Mouse (Mus musculus): ENCODE results near the gene Rhno1. TPM values are rescaled to one million over a fixed set of nuclear protein-coding genes. Genes with fewer than 3 reads are reported as not detected.

Gene Rhno1
- polyA plus RNA-seq, 1 experiment from 2014 or later = 101 TPM

GRCm38 (mm10) chr6:128318317-128318716, 44.4 kb downstream of the Rhno1 start:
- Histone ChIP-seq H3K9me3 (ENCODE audit: control insufficient read depth, low read length) (no peaks in the 10 kb centered on the region), H3K27me3 (ENCODE audit: control insufficient read depth, insufficient read depth, low read length) (no peaks in the 10 kb centered on the region), H3K4me3 (replicated peaks; ENCODE audit: low read depth, low read length) (no peak overlapping the region), H3K4me2 (ENCODE audit: low read length) (no peak overlapping the region), H3K36me3 (ENCODE audit: control insufficient read depth, insufficient read depth, low read length) (peaks cover 24% of the 10 kb centered on the region), H3K9ac (replicated peaks; ENCODE audit: low read length) (no peak overlapping the region), H3K27ac (replicated peaks; ENCODE audit: low read depth, low read length) (no peak overlapping the region), H3K4me1 (ENCODE audit: control insufficient read depth, insufficient read depth, low read length) (no peaks in the 10 kb centered on the region)
- ATAC-seq (ENCODE audit: low FRiP score, low TSS enrichment) (no peak; the same call in 1 of the 2 replicates), DNase-seq (peak; percentile 89)
- 11% methylated on average over 4 of the region's 4 CpGs for WGBS

- Histone ChIP-seq H3K27ac (replicated peaks; ENCODE audit: low read depth, low read length) (no peak overlapping the region), H3K36me3 (ENCODE audit: control insufficient read depth, insufficient read depth, low read length) (no peaks in the 10 kb centered on the region), H3K27me3 (ENCODE audit: control insufficient read depth, insufficient read depth, low read length) (no peaks in the 10 kb centered on the region), H3K9me3 (ENCODE audit: control insufficient read depth, low read length) (no peaks in the 10 kb centered on the region), H3K4me3 (replicated peaks; ENCODE audit: low read depth, low read length) (no peak overlapping the region), H3K9ac (replicated peaks; ENCODE audit: low read length) (no peak overlapping the region), H3K4me1 (ENCODE audit: control insufficient read depth, insufficient read depth, low read length) (no peaks in the 10 kb centered on the region), H3K4me2 (ENCODE audit: low read length) (no peak overlapping the region)
- DNase-seq (no peak), ATAC-seq (ENCODE audit: low FRiP score, low TSS enrichment) (no peak)
- 75% methylated on average over 8 of the region's 8 CpGs for WGBS
These were observed 47.1 kb downstream of the Rhno1 start for GRCm38 (mm10) chr6:128315597-128315996.

GRCm38 (mm10) chr6:128314796-128315195, 47.9 kb downstream of the Rhno1 start:
- no peak overlapping the region for H3K9ac ChIP-seq (replicated peaks; ENCODE audit: low read length)
- H3K4me2 ChIP-seq (ENCODE audit: low read length) = no peak overlapping the region
- H3K9me3 ChIP-seq (ENCODE audit: control insufficient read depth, low read length) = no peaks in the 10 kb centered on the region
- ATAC-seq (ENCODE audit: low FRiP score, low TSS enrichment) (no peak), DNase-seq (no peak)
- no peaks in the 10 kb centered on the region for H3K36me3 ChIP-seq (ENCODE audit: control insufficient read depth, insufficient read depth, low read length)
- WGBS = 90% methylated on average over 6 of the region's 6 CpGs
- no peaks in the 10 kb centered on the region for H3K27me3 ChIP-seq (ENCODE audit: control insufficient read depth, insufficient read depth, low read length)
- H3K27ac ChIP-seq (replicated peaks; ENCODE audit: low read depth, low read length) = no peak overlapping the region
- no peak overlapping the region for H3K4me3 ChIP-seq (replicated peaks; ENCODE audit: low read depth, low read length)
- H3K4me1 ChIP-seq (ENCODE audit: control insufficient read depth, insufficient read depth, low read length) = no peaks in the 10 kb centered on the region

GRCm38 (mm10) chr6:128308311-128308710, 54.4 kb downstream of the Rhno1 start:
- Histone ChIP-seq H3K4me1 (ENCODE audit: control insufficient read depth, insufficient read depth, low read length) (no peaks in the 10 kb centered on the region), H3K4me3 (replicated peaks; ENCODE audit: low read depth, low read length) (no peak overlapping the region), H3K4me2 (ENCODE audit: low read length) (no peak overlapping the region), H3K27ac (replicated peaks; ENCODE audit: low read depth, low read length) (no peak overlapping the region), H3K9me3 (ENCODE audit: control insufficient read depth, low read length) (no peaks in the 10 kb centered on the region), H3K27me3 (ENCODE audit: control insufficient read depth, insufficient read depth, low read length) (no peaks in the 10 kb centered on the region), H3K9ac (replicated peaks; ENCODE audit: low read length) (no peak overlapping the region), H3K36me3 (ENCODE audit: control insufficient read depth, insufficient read depth, low read length) (no peaks in the 10 kb centered on the region)
- WGBS = 27% methylated on average over 4 of the region's 4 CpGs
- DNase-seq (peak; percentile 79), ATAC-seq (ENCODE audit: low FRiP score, low TSS enrichment) (peak; percentile 63; the same call in 1 of the 2 replicates)

Other genes starting within 250 kb of the Rhno1 start
- gene Tspan9, start 219.3 kb downstream of the Rhno1 start, polyA plus RNA-seq (2014; fragmentation: Nextera tagmentation; extraction: Ambion mirVana) = 31.1 and 31.3 TPM in 2 replicates
- 0.19 and 0.55 TPM in 2 replicates for gene Tead4, start 62.1 kb downstream of the Rhno1 start, polyA plus RNA-seq (2014; fragmentation: Nextera tagmentation; extraction: Ambion mirVana)
- 11.5 and 13.8 TPM in 2 replicates for gene Tulp3, start 7.1 kb downstream of the Rhno1 start, polyA plus RNA-seq (2014; fragmentation: Nextera tagmentation; extraction: Ambion mirVana)
- gene Foxm1, start 56 bp upstream of the Rhno1 start, polyA plus RNA-seq (2014; fragmentation: Nextera tagmentation; extraction: Ambion mirVana) = 5.5 and 9.8 TPM in 2 replicates
- 0.59 and 1.0 TPM in 2 replicates for gene Tex52, start 12.5 kb upstream of the Rhno1 start, polyA plus RNA-seq (2014; fragmentation: Nextera tagmentation; extraction: Ambion mirVana)
- gene Gm44596, start 12.6 kb upstream of the Rhno1 start, polyA plus RNA-seq (2014; fragmentation: Nextera tagmentation; extraction: Ambion mirVana) = not detected in 2 replicates
- gene Nrip2, start 36.4 kb upstream of the Rhno1 start, polyA plus RNA-seq (2014; fragmentation: Nextera tagmentation; extraction: Ambion mirVana) = 8.8 and 10.1 TPM in 2 replicates
- 42.1 and 43.3 TPM in 2 replicates for gene Itfg2, start 62.0 kb upstream of the Rhno1 start, polyA plus RNA-seq (2014; fragmentation: Nextera tagmentation; extraction: Ambion mirVana)
- 313 and 363 TPM in 2 replicates for gene Fkbp4, start 75.8 kb upstream of the Rhno1 start, polyA plus RNA-seq (2014; fragmentation: Nextera tagmentation; extraction: Ambion mirVana)
- gene Pzp, start 163.8 kb upstream of the Rhno1 start, polyA plus RNA-seq (2014; fragmentation: Nextera tagmentation; extraction: Ambion mirVana) = 0.20 and 0.21 TPM in 2 replicates
- 0.43 and 1.00 TPM in 2 replicates for gene A2ml1, start 218.7 kb upstream of the Rhno1 start, polyA plus RNA-seq (2014; fragmentation: Nextera tagmentation; extraction: Ambion mirVana)